Mouse (Mus musculus): ENCODE measurements around the gene Psmd4. TPM values are rescaled to one million over a fixed set of nuclear protein-coding genes. Genes with fewer than 3 reads are reported as not detected.

Psmd4 gene
- total RNA-seq (2014; rRNA removed), result 140 and 156 TPM in 2 replicates
- polyA plus RNA-seq (2012; rRNA removed), result 132 and 134 TPM in 2 replicates

DNA sequence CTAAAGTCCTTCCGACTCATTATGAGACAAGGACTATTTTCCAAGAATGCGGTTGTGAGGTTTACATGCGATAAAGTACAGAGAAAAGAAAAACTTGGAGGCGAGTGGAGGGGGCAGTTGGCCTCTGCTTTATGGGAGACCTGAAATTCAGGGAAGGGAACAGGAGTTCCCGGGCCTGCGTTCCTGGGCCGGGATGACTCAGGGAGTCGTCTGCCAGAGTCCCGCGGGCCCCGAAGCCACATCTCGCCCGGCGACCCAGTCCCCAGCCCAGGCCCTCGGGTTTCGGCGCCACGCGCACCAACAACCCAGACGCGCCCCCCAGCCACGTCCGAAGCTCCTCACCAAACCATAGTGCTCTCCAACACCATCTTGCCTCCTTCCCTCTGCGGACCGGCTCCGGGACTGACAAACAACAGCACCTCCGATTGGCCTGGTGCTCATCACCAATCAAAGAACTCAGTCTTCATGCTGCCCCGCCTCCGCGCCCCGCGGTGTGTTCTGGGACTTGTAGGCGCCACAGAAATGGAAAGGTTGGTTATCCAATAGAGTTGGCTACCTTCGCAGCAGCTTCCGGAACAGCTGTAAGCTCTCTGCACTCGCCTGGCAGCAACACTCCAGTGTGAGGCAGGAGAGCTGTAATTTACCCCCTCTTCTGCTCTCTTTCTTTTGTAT lies at the start of gene Psmd4:
Gene Psmd4, minus strand, starts transcription at position 449 of the 672 bp plus-strand sequence.
- peak within 1 kb of the TSS; percentile 87 for H3K9ac ChIP-seq (ENCODE audit: low read depth, low read length)
- peaks cover 5% of the 10 kb centered on the region; the same call in 1 of the 2 replicates for H3K36me3 ChIP-seq (ENCODE audit: control insufficient read depth, insufficient read depth, low read length)
- H3K27me3 ChIP-seq (ENCODE audit: control insufficient read depth, insufficient read depth, low read length), result no peaks in the 10 kb centered on the region
- peaks cover 5% of the 10 kb centered on the region for H3K4me1 ChIP-seq (ENCODE audit: control insufficient read depth, insufficient read depth, low read length)
- DNase-seq (ENCODE audit: extremely low read depth, low read depth, low spot score), result peak; percentile 95
- TF ChIP-seq POLR2A (IDR thresholded peaks at IDR 0.05; ENCODE audit: extremely low read depth, insufficient read depth, low read length) (peak; percentile 90), CTCF (IDR thresholded peaks at IDR 0.05; ENCODE audit: low read depth, low read length) (no peak)
- peak within 1 kb of the TSS; percentile 82 for H3K4me3 ChIP-seq (ENCODE audit: insufficient read depth, low read depth, low read length)
- under 1% methylated on average over 36 of the region's 36 CpGs for WGBS
- peaks cover 19% of the 10 kb centered on the region; the same call in 1 of the 2 replicates for H3K79me2 ChIP-seq (ENCODE audit: control insufficient read depth, insufficient read depth, low read length)
- peak within 1 kb of the TSS; percentile 70 for H3K27ac ChIP-seq (replicated peaks; ENCODE audit: insufficient read depth, low read depth, low read length)

DNA sequence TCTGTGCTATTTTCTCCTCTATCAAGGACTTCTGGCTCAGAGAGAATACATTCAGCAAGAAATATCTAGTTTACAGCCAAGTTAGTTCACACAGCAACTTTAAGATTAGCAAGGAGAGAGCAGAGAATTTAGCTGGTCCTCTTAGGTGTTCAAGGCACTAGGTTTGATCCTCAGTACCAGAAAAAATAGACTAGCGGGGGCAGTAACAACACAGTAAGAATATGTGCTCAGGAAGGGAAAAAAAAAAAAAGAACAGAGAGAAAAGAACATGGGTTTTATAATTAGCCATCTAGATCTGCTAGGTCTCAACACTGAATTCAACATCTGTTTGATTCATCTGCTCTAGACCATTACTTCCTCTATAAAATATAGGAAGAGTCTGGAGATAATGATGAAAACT lies 45.7 kb upstream of the Psmd4 start:
- Histone ChIP-seq H3K27ac (replicated peaks; ENCODE audit: insufficient read depth, low read depth, low read length) (no peak overlapping the region), H3K27me3 (ENCODE audit: control insufficient read depth, insufficient read depth, low read length) (no peaks in the 10 kb centered on the region), H3K4me3 (ENCODE audit: insufficient read depth, low read depth, low read length) (no peak overlapping the region), H3K36me3 (ENCODE audit: control insufficient read depth, insufficient read depth, low read length) (no peaks in the 10 kb centered on the region), H3K4me1 (ENCODE audit: control insufficient read depth, insufficient read depth, low read length) (0 out of 2 replicates have a peak, but pooled peaks cover 2% of the 10 kb centered on the region), H3K79me2 (ENCODE audit: control insufficient read depth, insufficient read depth, low read length) (no peaks in the 10 kb centered on the region; the same call in 1 of the 2 replicates), H3K9ac (ENCODE audit: low read depth, low read length) (no peak overlapping the region)
- WGBS, result 88% methylated on average over 1 of the region's 1 CpGs
- DNase-seq (ENCODE audit: extremely low read depth, low read depth, low spot score), result no peak
- no peak for TF ChIP-seq CTCF (IDR thresholded peaks at IDR 0.05; ENCODE audit: low read depth, low read length)
- TF ChIP-seq POLR2A (IDR thresholded peaks at IDR 0.05; ENCODE audit: extremely low read depth, insufficient read depth, low read length), result no peak

DNA sequence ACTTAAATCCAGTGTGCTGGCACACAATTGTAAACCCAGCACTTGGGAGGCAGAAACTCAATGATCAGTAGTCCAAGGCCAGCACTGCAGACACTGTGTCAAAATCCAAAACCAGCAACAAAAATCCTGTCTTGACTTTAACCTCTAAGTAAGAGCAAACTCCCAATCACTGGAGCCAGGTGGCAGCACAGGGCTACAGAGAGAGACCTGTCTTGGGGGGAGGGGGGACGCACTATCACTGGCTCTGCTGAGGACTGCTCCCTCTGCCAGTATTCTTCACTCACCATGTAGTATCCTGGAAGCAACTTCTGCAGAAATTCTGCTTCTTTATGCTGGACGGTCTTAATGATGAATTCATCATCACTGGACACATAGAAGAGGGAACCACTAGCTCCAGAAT lies 29.2 kb upstream of the Psmd4 start:
- Histone ChIP-seq H3K79me2 (ENCODE audit: control insufficient read depth, insufficient read depth, low read length) (no peaks in the 10 kb centered on the region; the same call in 1 of the 2 replicates), H3K27me3 (ENCODE audit: control insufficient read depth, insufficient read depth, low read length) (no peaks in the 10 kb centered on the region), H3K27ac (replicated peaks; ENCODE audit: insufficient read depth, low read depth, low read length) (no peak overlapping the region), H3K9ac (ENCODE audit: low read depth, low read length) (no peak overlapping the region), H3K4me1 (ENCODE audit: control insufficient read depth, insufficient read depth, low read length) (no peaks in the 10 kb centered on the region), H3K36me3 (ENCODE audit: control insufficient read depth, insufficient read depth, low read length) (peaks cover 59% of the 10 kb centered on the region), H3K4me3 (ENCODE audit: insufficient read depth, low read depth, low read length) (no peak overlapping the region)
- TF ChIP-seq CTCF (IDR thresholded peaks at IDR 0.05; ENCODE audit: low read depth, low read length) (no peak), POLR2A (IDR thresholded peaks at IDR 0.05; ENCODE audit: extremely low read depth, insufficient read depth, low read length) (no peak)
- 91% methylated on average over 2 of the region's 2 CpGs for WGBS
- no peak for DNase-seq (ENCODE audit: extremely low read depth, low read depth, low spot score)

DNA sequence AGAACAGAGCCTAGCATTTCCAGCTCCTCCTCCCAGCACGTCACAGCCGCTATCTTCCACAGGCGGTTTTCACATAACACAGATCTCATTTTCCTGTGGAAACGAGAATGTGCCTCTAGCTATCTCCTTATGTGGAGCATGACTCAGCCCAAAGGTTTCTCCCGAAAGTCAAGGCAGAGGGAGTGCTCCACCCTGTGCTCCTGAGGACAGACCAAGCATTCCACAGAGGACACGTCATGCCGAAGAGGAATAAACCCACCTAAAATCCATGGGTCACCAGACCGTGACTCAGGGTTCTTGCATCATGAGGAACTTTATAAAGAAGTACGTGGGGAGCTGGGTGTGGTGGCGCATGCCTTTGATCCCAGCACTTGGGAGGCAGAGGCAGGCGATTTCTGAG lies 24.2 kb upstream of the Psmd4 start:
- 92% methylated on average over 11 of the region's 11 CpGs for WGBS
- Histone ChIP-seq H3K36me3 (ENCODE audit: control insufficient read depth, insufficient read depth, low read length) (peaks cover 60% of the 10 kb centered on the region), H3K4me3 (ENCODE audit: insufficient read depth, low read depth, low read length) (no peak overlapping the region), H3K9ac (ENCODE audit: low read depth, low read length) (no peak overlapping the region), H3K4me1 (ENCODE audit: control insufficient read depth, insufficient read depth, low read length) (no peaks in the 10 kb centered on the region), H3K27me3 (ENCODE audit: control insufficient read depth, insufficient read depth, low read length) (no peaks in the 10 kb centered on the region), H3K79me2 (ENCODE audit: control insufficient read depth, insufficient read depth, low read length) (no peaks in the 10 kb centered on the region), H3K27ac (replicated peaks; ENCODE audit: insufficient read depth, low read depth, low read length) (no peak overlapping the region)
- no peak for DNase-seq (ENCODE audit: extremely low read depth, low read depth, low spot score)
- TF ChIP-seq POLR2A (IDR thresholded peaks at IDR 0.05; ENCODE audit: extremely low read depth, insufficient read depth, low read length) (no peak), CTCF (IDR thresholded peaks at IDR 0.05; ENCODE audit: low read depth, low read length) (no peak)

DNA sequence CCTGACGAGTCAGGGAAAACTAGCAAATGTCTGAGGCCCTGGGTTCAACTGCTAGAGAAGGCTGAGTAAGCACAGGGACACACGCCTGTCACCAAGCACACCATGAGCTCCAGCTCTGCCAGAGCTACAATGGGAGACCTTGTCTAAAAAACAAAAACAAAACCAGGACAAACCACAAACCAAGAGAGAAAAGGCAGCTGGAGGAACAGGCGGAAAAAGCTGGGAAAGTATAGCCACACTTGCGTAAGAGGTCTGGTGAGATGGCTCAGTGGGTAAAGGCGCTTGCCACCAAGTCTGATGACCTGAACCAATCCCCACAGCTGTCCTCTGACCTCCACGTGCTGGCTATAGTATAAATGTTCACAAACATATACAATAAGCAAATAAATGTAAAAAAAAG lies 23.7 kb upstream of the Psmd4 start:
- Histone ChIP-seq H3K4me1 (ENCODE audit: control insufficient read depth, insufficient read depth, low read length) (no peaks in the 10 kb centered on the region), H3K27ac (replicated peaks; ENCODE audit: insufficient read depth, low read depth, low read length) (no peak overlapping the region), H3K27me3 (ENCODE audit: control insufficient read depth, insufficient read depth, low read length) (no peaks in the 10 kb centered on the region), H3K79me2 (ENCODE audit: control insufficient read depth, insufficient read depth, low read length) (no peaks in the 10 kb centered on the region), H3K4me3 (ENCODE audit: insufficient read depth, low read depth, low read length) (no peak overlapping the region), H3K36me3 (ENCODE audit: control insufficient read depth, insufficient read depth, low read length) (peaks cover 57% of the 10 kb centered on the region), H3K9ac (ENCODE audit: low read depth, low read length) (no peak overlapping the region)
- 84% methylated on average over 6 of the region's 6 CpGs for WGBS
- no peak for DNase-seq (ENCODE audit: extremely low read depth, low read depth, low spot score)
- TF ChIP-seq POLR2A (IDR thresholded peaks at IDR 0.05; ENCODE audit: extremely low read depth, insufficient read depth, low read length) (no peak), CTCF (IDR thresholded peaks at IDR 0.05; ENCODE audit: low read depth, low read length) (no peak)

DNA sequence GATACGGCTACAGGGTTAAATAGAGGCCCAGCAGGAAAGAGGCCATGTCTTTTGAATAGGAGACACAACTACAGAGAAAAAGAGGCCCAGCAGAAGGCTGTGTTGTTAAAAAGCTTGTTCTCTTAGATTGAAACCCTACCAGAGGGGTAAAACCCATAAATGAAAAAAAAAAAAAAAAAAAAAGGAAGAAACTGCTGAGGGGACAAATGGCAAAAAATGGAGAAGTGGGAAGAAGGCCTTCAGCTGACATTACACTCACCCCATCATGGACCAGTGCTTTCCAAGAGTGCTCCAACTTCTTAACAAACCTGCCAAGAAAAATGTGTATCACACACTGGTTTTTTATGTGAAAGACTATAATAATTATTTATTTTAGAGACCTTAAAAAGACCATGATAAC lies 23.1 kb upstream of the Psmd4 start:
- peaks cover 55% of the 10 kb centered on the region for H3K36me3 ChIP-seq (ENCODE audit: control insufficient read depth, insufficient read depth, low read length)
- no peak overlapping the region for H3K9ac ChIP-seq (ENCODE audit: low read depth, low read length)
- H3K4me1 ChIP-seq (ENCODE audit: control insufficient read depth, insufficient read depth, low read length), result no peaks in the 10 kb centered on the region
- 94% methylated on average over 1 of the region's 1 CpGs for WGBS
- no peaks in the 10 kb centered on the region for H3K79me2 ChIP-seq (ENCODE audit: control insufficient read depth, insufficient read depth, low read length)
- H3K27me3 ChIP-seq (ENCODE audit: control insufficient read depth, insufficient read depth, low read length), result no peaks in the 10 kb centered on the region
- H3K27ac ChIP-seq (replicated peaks; ENCODE audit: insufficient read depth, low read depth, low read length), result no peak overlapping the region
- TF ChIP-seq POLR2A (IDR thresholded peaks at IDR 0.05; ENCODE audit: extremely low read depth, insufficient read depth, low read length) (no peak), CTCF (IDR thresholded peaks at IDR 0.05; ENCODE audit: low read depth, low read length) (no peak)
- no peak for DNase-seq (ENCODE audit: extremely low read depth, low read depth, low spot score)
- H3K4me3 ChIP-seq (ENCODE audit: insufficient read depth, low read depth, low read length), result no peak overlapping the region

Measured in liver, adult 2 months (tissue).